Mouse (Mus musculus): ENCODE measurements around the gene Gm13272.

DNA sequence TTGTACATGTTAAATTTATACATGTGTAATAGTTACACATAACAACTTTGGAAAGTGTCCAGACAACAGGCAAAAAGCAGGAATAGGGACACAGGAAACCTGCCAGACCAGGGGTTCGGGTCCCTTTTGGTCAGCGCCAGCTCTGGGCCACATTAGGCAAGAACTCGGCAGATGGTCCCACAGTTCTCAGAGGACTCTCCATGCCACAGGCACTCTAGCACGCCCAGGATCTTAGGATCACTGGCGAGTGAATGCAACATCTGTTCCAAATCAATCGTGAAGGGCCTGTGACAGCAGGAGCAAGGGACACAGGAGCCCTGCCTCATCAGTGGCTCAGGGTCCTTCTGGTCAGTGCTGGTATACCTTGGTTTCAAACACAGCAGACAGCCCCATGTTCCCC lies 29.7 kb upstream of the Gm13272 start:
- TF ChIP-seq CTCF (IDR thresholded peaks at IDR 0.05; ENCODE audit: borderline replicate concordance, control insufficient read depth, extremely low read depth, insufficient read depth, low read length, poor library complexity) (no peak), POLR2A (IDR thresholded peaks at IDR 0.05; ENCODE audit: control insufficient read depth, extremely low read depth, insufficient read depth, low read length, poor library complexity) (no peak)

All from thymus, adult 2 months (tissue).